Comparison of ENCODE assay signal across 16 mouse cellular contexts in genomic region chr5:65025916-65026315, GRCm38 (mm10). TPM values are rescaled to one million over a fixed set of nuclear protein-coding genes. Genes with fewer than 3 reads are reported as not detected.
DNase-seq lines count a peak whose midpoint lies in the region; ATAC-seq and TF ChIP-seq lines count a peak whose summit lies in the region.
"Had no signal": no experiment of that assay in that cellular context is flagged by ENCODE, and none has a peak within 500 bp of the region (broad histone marks: within the 10 kb centered on the region; RNA-seq: fewer than 3 reads in every experiment).

No protein-coding gene starts in this region.

- TF ChIP-seq EP300 in liver, postnatal 0 days (IDR thresholded peaks at IDR 0.05; ENCODE audit: low read depth): no peak

- peaks cover 3% of the 10 kb centered on the region for H3K4me1 ChIP-seq in liver, postnatal 0 days (ENCODE audit: insufficient read depth)
- H3K4me1 ChIP-seq in liver, embryonic 11.5 days (replicated peaks; ENCODE audit: control insufficient read depth, insufficient read depth, low read length): no peaks in the 10 kb centered on the region
- H3K4me1 ChIP-seq: heart, embryonic 12.5 days; stomach, embryonic 15.5 days had no signal

- WGBS in liver, postnatal 0 days (ENCODE audit: insufficient replicate concordance): 43% methylated on average over 6 of the region's 6 CpGs
- 51% methylated on average over 6 of the region's 6 CpGs for WGBS in liver, embryonic 11.5 days

- H3K27me3 ChIP-seq in liver, postnatal 0 days (ENCODE audit: insufficient read depth, low read length): no peaks in the 10 kb centered on the region
- H3K27me3 ChIP-seq in liver, embryonic 11.5 days (replicated peaks; ENCODE audit: control insufficient read depth, insufficient read depth, low read length): no peaks in the 10 kb centered on the region
- H3K27me3 ChIP-seq: CH12.LX; heart, embryonic 12.5 days; hindbrain, embryonic 13.5 days; stomach, embryonic 15.5 days had no signal

- H3K4me3 ChIP-seq in liver, postnatal 0 days (ENCODE audit: low read depth, low read length): no peak overlapping the region
- no peak overlapping the region for H3K4me3 ChIP-seq in liver, embryonic 11.5 days (ENCODE audit: low read depth, low read length)
- H3K4me3 ChIP-seq: forebrain, embryonic 10.5 days; heart, embryonic 12.5 days; hindbrain, embryonic 13.5 days; myocyte; stomach, embryonic 15.5 days had no signal

- no peak for ATAC-seq in liver, postnatal 0 days
- ATAC-seq in liver, embryonic 11.5 days (replicated peaks; ENCODE audit: low FRiP score): no peak

- H3K4me2 ChIP-seq in liver, postnatal 0 days (ENCODE audit: low read depth, low read length): no peak overlapping the region
- no peak overlapping the region for H3K4me2 ChIP-seq in liver, embryonic 11.5 days
- H3K4me2 ChIP-seq: heart, embryonic 12.5 days; hindbrain, embryonic 13.5 days; stomach, embryonic 15.5 days had no signal

- no peak overlapping the region for H3K9ac ChIP-seq in liver, postnatal 0 days (replicated peaks)
- no peak overlapping the region for H3K9ac ChIP-seq in liver, embryonic 11.5 days (ENCODE audit: low read depth, low read length)
- H3K9ac ChIP-seq: heart, embryonic 12.5 days; stomach, embryonic 15.5 days had no signal

- H3K36me3 ChIP-seq in liver, postnatal 0 days (replicated peaks; ENCODE audit: insufficient read depth, low read length): peaks cover 23% of the 10 kb centered on the region
- peaks cover 6% of the 10 kb centered on the region; the same call in 1 of the 2 replicates for H3K36me3 ChIP-seq in liver, embryonic 11.5 days (ENCODE audit: control insufficient read depth, insufficient read depth, low read length)
- H3K36me3 ChIP-seq: forebrain, embryonic 10.5 days; hindbrain, embryonic 13.5 days had no signal

- no peaks in the 10 kb centered on the region for H3K9me3 ChIP-seq in liver, postnatal 0 days (ENCODE audit: low read length)
- no peaks in the 10 kb centered on the region for H3K9me3 ChIP-seq in liver, embryonic 11.5 days (ENCODE audit: control insufficient read depth, low read length)
- H3K9me3 ChIP-seq: forebrain, embryonic 10.5 days; heart, embryonic 12.5 days; hindbrain, embryonic 13.5 days; stomach, embryonic 15.5 days had no signal

- H3K27ac ChIP-seq in liver, postnatal 0 days (ENCODE audit: low read depth): no peak overlapping the region
- no peak overlapping the region for H3K27ac ChIP-seq in liver, embryonic 11.5 days (ENCODE audit: low read depth, low read length)
- H3K27ac ChIP-seq: forebrain, embryonic 10.5 days; hindbrain, embryonic 13.5 days; kidney, postnatal 0 days; stomach, embryonic 15.5 days had no signal

- peak; percentile 41 for DNase-seq in liver, postnatal 0 days
- DNase-seq in liver, embryonic 11.5 days (ENCODE audit: low spot score): no peak
- peak; percentile 77 for DNase-seq in induced T-regulatory cell, adult 2 months (ENCODE audit: low read depth)
- peak; percentile 29 for DNase-seq in spleen, adult 12 weeks (ENCODE audit: low spot score)
- peak; percentile 55 to 71 for DNase-seq in thymus, postnatal 36 days
- DNase-seq in Muller cell, postnatal 12 days (ENCODE audit: inconsistent ontology term): no peak
- no peak for DNase-seq in cerebellum, postnatal 36 days
- DNase-seq in adrenal gland, adult 8-10 months: no peak
- DNase-seq: cerebellum, adult 8-10 months had no signal

- TF ChIP-seq CTCF in liver, postnatal 0 days (IDR thresholded peaks at IDR 0.05; ENCODE audit: low read depth): no peak

RNA-seq across cellular contexts. Expression of gene Fam114a1, which starts 56.0 kb away (rescaled TPM):
- polyA plus RNA-seq in liver, postnatal 0 days (2015; fragmentation: Nextera tagmentation; extraction: Ambion mirVana): 9.4 and 10.2 TPM in 2 replicates
- 18.5 and 21.1 TPM in 2 replicates for polyA plus RNA-seq in liver, embryonic 11.5 days (2014; fragmentation: Nextera tagmentation; extraction: Ambion mirVana)
- 10 to 100 TPM; 28.0 to 39.6 (median 29.0) TPM for total RNA-seq in adrenal gland, adult 8-10 months (2022)

Comparison
In these comparisons a context has a peak if more than half of its experiments do, and no peak if none do; other contexts are left out.
1. DNase-seq: peak in liver, postnatal 0 days (single experiment), induced T-regulatory cell, adult 2 months (single experiment), spleen, adult 12 weeks (single experiment) and thymus, postnatal 36 days (2 of 2); none in liver, embryonic 11.5 days (single experiment), Muller cell, postnatal 12 days (single experiment), cerebellum, postnatal 36 days (0 of 2) and adrenal gland, adult 8-10 months (single experiment).